In genomic region chr16:90916040-90916481, GRCm38 (mm10) we compare ENCODE assay signal across 11 mouse cellular contexts. TPM values are rescaled to one million over a fixed set of nuclear protein-coding genes. Genes with fewer than 3 reads are reported as not detected.
DNase-seq lines count a peak whose midpoint lies in the region; TF ChIP-seq lines count a peak whose summit lies in the region.
"Had no signal": no experiment of that assay in that cellular context is flagged by ENCODE, and none has a peak within 500 bp of the region (broad histone marks: within the 10 kb centered on the region; RNA-seq: fewer than 3 reads in every experiment).

No protein-coding gene starts in this region.

- H3K27ac ChIP-seq in gastrocnemius, adult 2 months = peak overlapping the region; percentile 31; the same call in 1 of the 2 replicates
- H3K27ac ChIP-seq: limb, embryonic 13.5 days had no signal

- DNase-seq in gastrocnemius, adult 2 months = no peak
- no peak for DNase-seq in gastrocnemius, postnatal 25 days
- DNase-seq in embryo, embryonic 10.5 days (ENCODE audit: low spot score) = peak; percentile 58
- DNase-seq in heart, postnatal 4 days = peak; percentile 54
- peak; percentile 41 to 46 for DNase-seq in lung, postnatal 4 days
- DNase-seq in cerebellum, adult 11 months = no peak
- no peak for DNase-seq in spleen, postnatal 14 days (ENCODE audit: low spot score in 2 of 2)
- DNase-seq in layer of hippocampus, postnatal 14 days (ENCODE audit: low spot score in 2 of 2) = no peak
- DNase-seq: cerebellum, adult 9-10 months; right cerebral cortex, postnatal 25 days had no signal

- peak overlapping the region; percentile 1 for H3K4me3 ChIP-seq in gastrocnemius, adult 2 months
- H3K4me3 ChIP-seq: limb, embryonic 13.5 days had no signal

- no peak for TF ChIP-seq CTCF in gastrocnemius, adult 2 months (IDR thresholded peaks at IDR 0.05)

- intact Hi-C loops in gastrocnemius, adult 2 months (cut with DNase I) = no loop called here

RNA-seq across cellular contexts. Expression of gene Cfap298, which starts 18.9 kb away (rescaled TPM):
- total RNA-seq in gastrocnemius, adult 2 months (2021) = 10 to 100 TPM; 33.1 to 33.8 TPM
- 10 to 100 TPM; 23.8 to 25.9 TPM for total RNA-seq in gastrocnemius, postnatal 25 days (2021)
- total RNA-seq in heart, postnatal 4 days (2021) = 10 to 100 TPM; 26.2 to 32.8 TPM
- total RNA-seq in layer of hippocampus, postnatal 14 days (2021) = 10 to 100 TPM; 39.9 to 44.5 TPM

Comparison
In these comparisons a context has a peak if more than half of its experiments do, and no peak if none do; other contexts are left out.
1. DNase-seq: peak in embryo, embryonic 10.5 days (single experiment), heart, postnatal 4 days (single experiment) and lung, postnatal 4 days (2 of 2); none in gastrocnemius, adult 2 months (single experiment), gastrocnemius, postnatal 25 days (single experiment), cerebellum, adult 11 months (single experiment), spleen, postnatal 14 days (0 of 2) and layer of hippocampus, postnatal 14 days (0 of 2).